Comparison of ENCODE assay signal across 29 mouse cellular contexts in the genomic region with DNA sequence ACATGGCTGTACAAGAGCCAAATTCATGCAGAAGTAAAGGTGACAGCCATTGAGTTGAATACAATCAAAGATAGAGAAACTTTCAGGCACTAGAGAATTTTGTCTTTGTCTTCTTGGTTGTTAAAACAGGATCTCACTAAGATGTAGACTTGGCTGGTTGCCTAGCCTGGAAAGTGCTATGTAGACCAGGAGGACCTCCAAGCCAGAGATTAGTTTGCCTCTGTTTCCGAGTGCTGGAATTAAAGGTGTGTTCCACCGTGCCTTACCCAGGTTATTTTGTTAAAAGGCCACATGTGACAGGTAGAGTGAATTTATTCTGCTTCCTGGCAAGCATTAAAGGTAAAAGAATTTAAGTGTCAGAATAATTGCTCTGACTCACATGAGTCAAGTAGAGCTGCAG.
DNase-seq lines count a peak whose midpoint lies in the region; ATAC-seq lines count a peak whose summit lies in the region.
"Had no signal": no experiment of that assay in that cellular context is flagged by ENCODE, and none has a peak within 500 bp of the region (broad histone marks: within the 10 kb centered on the region; RNA-seq: fewer than 3 reads in every experiment).

No protein-coding gene starts in this region.

- H3K4me2 ChIP-seq in embryonic facial prominence, embryonic 14.5 days (ENCODE audit: low read depth, low read length), result no peak overlapping the region
- H3K4me2 ChIP-seq: embryonic facial prominence, embryonic 15.5 days; forebrain, embryonic 15.5 days; heart, embryonic 12.5 days; hindbrain, embryonic 12.5 days; liver, embryonic 11.5 days; midbrain, embryonic 13.5 days; neural tube, embryonic 12.5 days had no signal

- no peak overlapping the region for H3K9ac ChIP-seq in embryonic facial prominence, embryonic 14.5 days (ENCODE audit: low read depth, low read length)
- H3K9ac ChIP-seq: embryonic facial prominence, embryonic 15.5 days; forebrain, embryonic 15.5 days; heart, embryonic 12.5 days; hindbrain, embryonic 12.5 days; liver, postnatal 0 days; midbrain, embryonic 13.5 days; neural tube, embryonic 12.5 days had no signal

- no peak overlapping the region for H3K4me3 ChIP-seq in embryonic facial prominence, embryonic 14.5 days (ENCODE audit: low read depth, low read length)
- no peak overlapping the region for H3K4me3 ChIP-seq in embryonic facial prominence, embryonic 10.5 days
- H3K4me3 ChIP-seq: embryonic facial prominence, embryonic 15.5 days; forebrain, embryonic 15.5 days; heart, embryonic 12.5 days; hindbrain, embryonic 12.5 days; layer of hippocampus, adult 2 months; megakaryocyte, embryonic 14.5 days; midbrain, embryonic 13.5 days; neural tube, embryonic 12.5 days had no signal

- WGBS in embryonic facial prominence, embryonic 14.5 days, result 60% methylated on average over 2 of the region's 2 CpGs
- WGBS in embryonic facial prominence, embryonic 10.5 days, result 89% methylated on average over 2 of the region's 2 CpGs

- DNase-seq in embryonic facial prominence, embryonic 14.5 days (ENCODE audit: low spot score), result peak; percentile 84
- DNase-seq in embryonic facial prominence, embryonic 10.5 days (ENCODE audit: low spot score), result no peak
- peak; percentile 1 to 2 for DNase-seq in kidney, postnatal 4 days
- no peak for DNase-seq in kidney, postnatal 36 days
- peak; percentile 31 to 32 for DNase-seq in right cerebral cortex, postnatal 10 days (ENCODE audit: low spot score in 2 of 2)
- DNase-seq in right cerebral cortex, postnatal 4 days, result no peak
- no peak for DNase-seq in thymus, postnatal 10 days (ENCODE audit: low spot score in 2 of 2)
- no peak for DNase-seq in thymus, postnatal 25 days
- DNase-seq: adrenal gland, postnatal 25 days; cerebellum, adult 11 months; cerebellum, adult 9-11 months; embryo, embryonic 11 days; gastrocnemius, postnatal 25 days; heart, adult 18-20 months; heart, postnatal 14 days; liver, postnatal 0 days; thymus, adult 2 months had no signal

- ATAC-seq in embryonic facial prominence, embryonic 14.5 days (ENCODE audit: low read depth), result peak; percentile 83
- ATAC-seq: CD4-positive, CD25-positive, alpha-beta regulatory T cell, adult 4 months; forebrain, embryonic 15.5 days; intestine, postnatal 0 days; liver, postnatal 0 days; midbrain, embryonic 13.5 days had no signal

- no peak overlapping the region for H3K27ac ChIP-seq in embryonic facial prominence, embryonic 14.5 days (replicated peaks; ENCODE audit: low read depth, low read length)
- H3K27ac ChIP-seq in embryonic facial prominence, embryonic 10.5 days (replicated peaks), result no peak overlapping the region
- H3K27ac ChIP-seq: embryonic facial prominence, embryonic 15.5 days; forebrain, embryonic 15.5 days; hindbrain, embryonic 12.5 days; kidney, postnatal 0 days; layer of hippocampus, adult 2 months; midbrain, embryonic 13.5 days; neural tube, embryonic 12.5 days had no signal

- no peaks in the 10 kb centered on the region for H3K4me1 ChIP-seq in embryonic facial prominence, embryonic 14.5 days (ENCODE audit: control insufficient read depth, insufficient read depth, low read length)
- no peaks in the 10 kb centered on the region for H3K4me1 ChIP-seq in embryonic facial prominence, embryonic 10.5 days
- H3K4me1 ChIP-seq: embryonic facial prominence, embryonic 15.5 days; forebrain, embryonic 15.5 days; hindbrain, embryonic 12.5 days; megakaryocyte, embryonic 14.5 days; midbrain, embryonic 13.5 days; neural tube, embryonic 12.5 days had no signal

- H3K36me3 ChIP-seq in embryonic facial prominence, embryonic 14.5 days (ENCODE audit: control insufficient read depth, insufficient read depth, low read length), result no peaks in the 10 kb centered on the region
- H3K36me3 ChIP-seq in embryonic facial prominence, embryonic 10.5 days (replicated peaks), result no peaks in the 10 kb centered on the region
- H3K36me3 ChIP-seq: embryonic facial prominence, embryonic 15.5 days; forebrain, embryonic 15.5 days; heart, embryonic 12.5 days; hindbrain, embryonic 12.5 days; midbrain, embryonic 13.5 days; neural tube, embryonic 12.5 days had no signal

- no peaks in the 10 kb centered on the region for H3K27me3 ChIP-seq in embryonic facial prominence, embryonic 14.5 days (replicated peaks; ENCODE audit: control insufficient read depth, insufficient read depth, low read length)
- H3K27me3 ChIP-seq in embryonic facial prominence, embryonic 10.5 days (replicated peaks; ENCODE audit: low read depth, poor library complexity, severe bottlenecking), result no peaks in the 10 kb centered on the region
- H3K27me3 ChIP-seq: embryonic facial prominence, embryonic 15.5 days; forebrain, embryonic 15.5 days; heart, embryonic 12.5 days; hindbrain, embryonic 12.5 days; megakaryocyte, embryonic 14.5 days; midbrain, embryonic 13.5 days; neural tube, embryonic 12.5 days had no signal

- H3K9me3 ChIP-seq in embryonic facial prominence, embryonic 14.5 days (ENCODE audit: control insufficient read depth, low read length), result no peaks in the 10 kb centered on the region
- H3K9me3 ChIP-seq in embryonic facial prominence, embryonic 10.5 days, result no peaks in the 10 kb centered on the region
- H3K9me3 ChIP-seq: embryonic facial prominence, embryonic 15.5 days; forebrain, embryonic 15.5 days; heart, embryonic 12.5 days; hindbrain, embryonic 12.5 days; megakaryocyte, embryonic 14.5 days; midbrain, embryonic 13.5 days; neural tube, embryonic 12.5 days had no signal

Comparison
In these comparisons a context has a peak if more than half of its experiments do, and no peak if none do; other contexts are left out.
1. DNase-seq: peak in embryonic facial prominence, embryonic 14.5 days (single experiment), kidney, postnatal 4 days (2 of 2) and right cerebral cortex, postnatal 10 days (2 of 2); none in embryonic facial prominence, embryonic 10.5 days (single experiment), kidney, postnatal 36 days (0 of 2), right cerebral cortex, postnatal 4 days (single experiment), thymus, postnatal 10 days (0 of 2) and thymus, postnatal 25 days (single experiment).